Mouse (Mus musculus): ENCODE results near the gene Snurf.

The Snurf gene

GRCm38 (mm10) chr7:60004606-60005330, at the start of gene Snurf, which contains the start of gene Gm38393:
Snurf (minus strand) TSS chr7:60005049.
Gm38393 (minus strand) TSS chr7:60005064.
- DNase-seq (ENCODE audit: low read depth): no peak

GRCm38 (mm10) chr7:60047481-60048201, 42.8 kb upstream of the Snurf start:
- DNase-seq (ENCODE audit: low read depth): no peak

GRCm38 (mm10) chr7:60013186-60013585, 8.3 kb upstream of the Snurf start:
- no peak for DNase-seq (ENCODE audit: low read depth)

- DNase-seq (ENCODE audit: low read depth): no peak
Measured at GRCm38 (mm10) chr7:60007727-60008360, 3.0 kb upstream of the Snurf start.

GRCm38 (mm10) chr7:60006262-60006661, 1.4 kb upstream of the Snurf start:
- no peak for DNase-seq (ENCODE audit: low read depth)

- DNase-seq (ENCODE audit: low read depth): no peak
Measured at GRCm38 (mm10) chr7:60003921-60004605, 786 bp downstream of the Snurf start.

GRCm38 (mm10) chr7:60003006-60003865, 1.6 kb downstream of the Snurf start:
- no peak for DNase-seq (ENCODE audit: low read depth)

- no peak for DNase-seq (ENCODE audit: low read depth)
Measured at GRCm38 (mm10) chr7:59978646-59979045, 26.2 kb downstream of the Snurf start.

All from fibroblast of lung, adult 2 months (primary cell).